Mouse (Mus musculus) kidney, postnatal 4 days (tissue): ENCODE data around the gene Gm3259.
"Not testable (repeated sequence)": the region's sequence is repeated elsewhere in the genome, so short reads cannot be mapped to it uniquely, and the experiment has no call there.

Experiments
- DNase-seq, 2 experiments: peaks; one replicate each; pipeline ENCODE4 v3.0.0; 2021; ENCODE audit warnings: mixed read lengths in 2 of 2

The Gm3259 gene

GRCm38 (mm10) chr5:95305611-95306010, at the start of gene Gm3259:
Gm3259 (plus strand) TSS chr5:95305911.
- DNase-seq: not testable (repeated sequence)

GRCm38 (mm10) chr5:95272668-95273067, 33.0 kb upstream of the Gm3259 start, which contains the start of gene Gm10424:
Gm10424 (minus strand) TSS chr5:95272768.
- not testable (repeated sequence) for DNase-seq
